Mouse (Mus musculus) stomach, embryonic 14.5 days (tissue): ENCODE data around the gene Iffo2. TPM values are rescaled to one million over a fixed set of nuclear protein-coding genes. Genes with fewer than 3 reads are reported as not detected.

Experiments
- ATAC-seq: fragments of 200-750 bp; cut with Nextera tagmentation; 2 replicates; pipeline ENCODE4 v1.8.0; 2017; ENCODE audit warnings: low read depth, moderate TSS enrichment; ENCODE audit not compliant: insufficient number of reproducible peaks, insufficient read depth, low FRiP score
- H3K27ac ChIP-seq: fragments of 300-500 bp; sonication (generic); 2 replicates; pipeline ENCODE4 v1.5.1; 2014; ENCODE audit warnings: mild to moderate bottlenecking, low read length, moderate library complexity, mixed read lengths
- H3K27me3 ChIP-seq: fragments of 300-500 bp; sonication (generic); 2 replicates; pipeline ENCODE4 v1.6.1; 2014; ENCODE audit warnings: low read length, control low read depth, mixed read lengths; ENCODE audit not compliant: control insufficient read depth, insufficient read depth
- H3K36me3 ChIP-seq: fragments of 300-500 bp; sonication (generic); 2 replicates; pipeline ENCODE4 v1.6.1; 2014; ENCODE audit warnings: mild to moderate bottlenecking, control low read depth, low read length, moderate library complexity, mixed read lengths; ENCODE audit not compliant: control insufficient read depth, insufficient read depth
- H3K4me1 ChIP-seq: fragments of 300-500 bp; sonication (generic); 2 replicates; pipeline ENCODE4 v1.6.1; 2014; ENCODE audit warnings: low read length, control low read depth, mixed read lengths; ENCODE audit not compliant: control insufficient read depth, insufficient read depth
- H3K4me2 ChIP-seq: fragments of 300-500 bp; sonication (generic); replicated peaks from 2 replicates; pipeline ENCODE4 v1.6.1; 2014; ENCODE audit warnings: low read depth, low read length, control low read depth
- H3K4me3 ChIP-seq: fragments of 300-500 bp; sonication (generic); 2 replicates; pipeline ENCODE4 v1.5.1; 2014; ENCODE audit warnings: low read depth, low read length, control low read depth
- H3K9ac ChIP-seq: fragments of 300-500 bp; sonication (generic); replicated peaks from 2 replicates; pipeline ENCODE4 v1.6.1; 2014; ENCODE audit warnings: low read depth, mild to moderate bottlenecking, control low read depth, low read length, moderate library complexity, mixed read lengths
- H3K9me3 ChIP-seq: fragments of 300-500 bp; sonication (generic); 2 replicates; pipeline ENCODE4 v1.6.1; 2016; ENCODE audit warnings: low read depth, low read length, control low read depth; ENCODE audit not compliant: control insufficient read depth
- WGBS: fragments of 180-500 bp; shearing (Covaris S2); extraction: QIAGEN DNeasy Blood & Tissue Kit; methylation state at CpG from one replicate; pipeline ENCODE4 v1.1.7; 2014; 5-methylcytosine and 5-hydroxymethylcytosine counted together
- polyA plus RNA-seq: library from polyadenylated mRNA; unstranded; fragments of >200 nt; fragmentation: Nextera tagmentation; extraction: Ambion mirVana; gene quantifications from 2 replicates; pipeline ENCODE4 v1.2.1, GENCODE M21; 2014

The Iffo2 gene
- polyA plus RNA-seq, 1 experiment from 2014 or later: 6.1 TPM

DNA sequence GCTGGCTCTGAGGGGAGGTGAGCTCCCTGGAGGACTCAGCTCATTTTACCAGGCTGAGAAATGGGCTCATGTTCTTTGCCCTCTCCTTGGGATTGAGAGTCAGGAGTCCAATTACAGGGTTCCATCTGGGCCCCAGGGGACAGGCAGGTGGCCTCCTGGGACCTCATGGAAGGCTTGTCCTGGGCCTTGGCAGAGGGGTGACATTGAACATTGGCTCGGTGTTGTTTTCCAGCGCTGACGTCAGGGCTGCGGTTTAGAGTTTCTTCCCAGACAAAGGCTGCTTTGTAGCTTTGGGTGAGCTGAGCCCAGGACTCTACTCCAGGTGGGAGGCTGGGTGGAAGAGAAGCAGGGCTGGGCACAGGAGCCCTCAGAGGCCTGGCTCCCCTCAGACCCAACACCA, 57.4 kb downstream of the Iffo2 start:
- Histone ChIP-seq H3K36me3 (no peaks in the 10 kb centered on the region), H3K4me1 (peaks cover 23% of the 10 kb centered on the region; the same call in 1 of the 2 replicates), H3K9me3 (no peaks in the 10 kb centered on the region), H3K27ac (no peak overlapping the region), H3K4me2 (no peak overlapping the region), H3K27me3 (no peaks in the 10 kb centered on the region), H3K9ac (no peak overlapping the region), H3K4me3 (no peak overlapping the region)
- ATAC-seq: no peak
- WGBS: 88% methylated on average over 4 of the region's 4 CpGs

DNA sequence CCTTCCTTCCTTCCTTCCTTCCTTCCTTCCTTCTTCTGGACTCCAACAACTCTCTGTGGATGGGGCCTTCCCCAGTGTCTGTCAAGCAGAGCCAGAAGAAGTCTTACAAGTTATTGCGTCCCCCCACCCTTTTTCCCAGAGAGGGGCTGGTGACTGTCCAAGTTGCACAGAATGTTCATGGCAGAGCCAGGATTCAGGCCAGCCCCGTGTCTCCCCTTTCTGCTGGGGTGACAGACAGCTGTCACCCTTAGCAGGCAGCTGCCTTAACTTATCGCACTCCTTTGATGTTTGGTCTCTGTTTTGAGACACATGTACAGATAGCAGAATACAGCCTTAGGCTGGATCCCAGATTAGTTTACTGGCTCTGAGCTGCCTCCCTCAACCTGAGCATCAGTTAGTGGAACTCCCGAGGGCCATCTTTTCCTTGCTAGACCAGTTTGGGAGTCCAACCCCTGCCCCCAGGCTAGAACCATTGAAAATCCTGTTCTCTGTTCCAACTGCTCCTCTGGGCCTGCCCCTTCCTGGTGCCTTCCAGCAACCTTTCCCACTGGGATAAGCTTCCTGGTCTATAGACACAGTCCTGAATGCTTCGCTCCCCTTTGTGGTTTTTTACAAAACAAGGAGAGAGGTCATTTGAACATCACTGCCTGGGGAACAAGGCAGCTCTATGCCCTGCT, 59.1 kb downstream of the Iffo2 start:
- no peak for ATAC-seq
- H3K27ac ChIP-seq: no peak overlapping the region
- H3K36me3 ChIP-seq: no peaks in the 10 kb centered on the region
- H3K9ac ChIP-seq: no peak overlapping the region
- H3K9me3 ChIP-seq: no peaks in the 10 kb centered on the region
- H3K4me3 ChIP-seq: no peak overlapping the region
- no peaks in the 10 kb centered on the region for H3K27me3 ChIP-seq
- 67% methylated on average over 5 of the region's 5 CpGs for WGBS
- peaks cover 23% of the 10 kb centered on the region; the same call in 1 of the 2 replicates for H3K4me1 ChIP-seq
- H3K4me2 ChIP-seq: no peak overlapping the region

DNA sequence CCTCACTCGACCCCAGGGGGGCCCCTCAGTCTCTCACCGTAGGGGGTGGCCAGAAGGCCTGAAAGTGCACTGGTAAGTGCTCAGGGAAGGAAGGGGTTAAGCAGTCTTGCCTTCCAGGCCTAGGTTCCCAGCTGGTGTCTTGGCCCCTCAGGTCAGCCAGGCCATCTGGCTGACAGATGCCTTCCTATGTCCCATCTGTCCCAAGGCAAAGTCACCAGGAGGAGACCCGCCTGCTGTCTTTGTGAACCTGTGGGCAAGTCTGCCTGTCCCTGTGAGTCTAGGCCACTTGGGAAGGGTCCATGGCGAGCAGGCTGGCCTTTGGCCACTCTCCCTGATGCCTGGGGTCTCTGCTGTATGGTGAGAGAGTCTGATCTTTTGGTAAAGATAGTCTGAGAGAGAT, 60.1 kb downstream of the Iffo2 start:
- H3K4me1 ChIP-seq: peaks cover 16% of the 10 kb centered on the region; the same call in 1 of the 2 replicates
- WGBS: 57% methylated on average over 4 of the region's 4 CpGs

DNA sequence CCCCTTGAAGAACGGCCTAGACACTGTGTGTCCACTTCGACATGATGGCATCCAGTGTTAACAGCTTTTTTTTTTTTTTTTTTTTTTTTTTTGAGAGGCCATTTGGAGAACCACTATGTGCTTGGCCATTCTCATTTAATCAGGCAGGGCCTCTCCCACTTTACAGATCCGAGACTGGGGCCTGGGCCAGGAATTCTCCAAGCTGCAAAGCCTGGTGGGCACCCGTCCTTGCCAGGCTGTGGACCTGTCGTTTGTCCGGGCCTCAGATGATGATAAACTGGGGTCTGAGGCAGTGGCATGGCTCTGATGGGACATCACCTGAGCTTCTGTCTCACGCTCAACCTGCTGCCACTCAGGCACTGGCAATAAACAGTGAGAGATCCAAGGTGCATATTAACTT, 62.5 kb downstream of the Iffo2 start:
- H3K9ac ChIP-seq: no peak overlapping the region
- H3K27me3 ChIP-seq: no peaks in the 10 kb centered on the region
- H3K36me3 ChIP-seq: no peaks in the 10 kb centered on the region
- peaks cover 33% of the 10 kb centered on the region for H3K4me1 ChIP-seq
- H3K27ac ChIP-seq: no peak overlapping the region
- no peak overlapping the region for H3K4me2 ChIP-seq
- H3K4me3 ChIP-seq: no peak overlapping the region
- WGBS: 79% methylated on average over 7 of the region's 7 CpGs
- H3K9me3 ChIP-seq: no peaks in the 10 kb centered on the region
- ATAC-seq: no peak

More for the DNA sequence above, 60.1 kb downstream of the Iffo2 start:
- no peak for ATAC-seq
- Histone ChIP-seq H3K27me3 (no peaks in the 10 kb centered on the region), H3K4me2 (no peak overlapping the region), H3K9ac (no peak overlapping the region), H3K9me3 (no peaks in the 10 kb centered on the region), H3K4me3 (no peak overlapping the region), H3K36me3 (no peaks in the 10 kb centered on the region), H3K27ac (no peak overlapping the region)

DNA sequence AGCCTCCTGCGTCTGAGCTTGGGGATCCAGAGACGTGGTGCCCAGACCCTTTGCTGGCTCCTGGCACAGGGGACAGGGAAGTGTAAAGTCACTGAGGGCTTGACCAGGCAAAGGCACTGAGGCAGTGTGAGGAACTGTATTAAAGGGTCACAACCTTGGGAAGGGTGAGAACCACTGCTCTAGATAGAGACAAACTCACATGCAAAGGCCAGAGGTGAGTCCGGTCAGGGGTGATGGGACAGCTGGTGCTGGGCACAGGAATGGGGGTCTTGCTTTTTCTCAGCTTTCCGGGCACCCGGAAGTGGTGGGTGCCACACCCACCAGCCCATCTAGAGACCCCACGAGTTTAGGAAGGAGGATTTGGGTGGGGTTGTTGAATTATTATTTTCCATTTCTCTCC, 63.0 kb downstream of the Iffo2 start:
- no peak overlapping the region for H3K27ac ChIP-seq
- H3K27me3 ChIP-seq: no peaks in the 10 kb centered on the region
- 77% methylated on average over 6 of the region's 6 CpGs for WGBS
- H3K9me3 ChIP-seq: no peaks in the 10 kb centered on the region
- ATAC-seq: no peak
- no peak overlapping the region for H3K4me2 ChIP-seq
- H3K4me3 ChIP-seq: no peak overlapping the region
- no peak overlapping the region for H3K9ac ChIP-seq
- peaks cover 38% of the 10 kb centered on the region for H3K4me1 ChIP-seq
- H3K36me3 ChIP-seq: no peaks in the 10 kb centered on the region

DNA sequence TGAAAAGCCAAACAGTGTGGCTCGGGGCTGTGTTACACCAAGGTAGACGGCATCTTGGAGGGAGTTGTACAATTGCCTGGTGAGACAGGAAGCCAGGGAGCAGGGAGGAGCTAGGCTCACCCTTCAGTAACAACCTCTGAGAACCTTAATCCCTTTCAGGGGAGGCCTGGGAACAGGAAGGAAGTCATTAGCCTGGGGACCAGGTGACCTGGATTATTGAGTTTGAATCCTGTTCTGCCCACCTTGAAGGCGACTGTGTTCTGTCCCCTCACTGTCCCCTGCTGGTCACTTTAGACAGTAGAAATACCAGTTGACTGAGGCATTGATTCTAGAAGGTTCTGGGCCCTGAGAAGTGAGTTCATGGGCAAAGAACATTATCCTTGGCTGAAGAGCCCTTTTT, 63.7 kb downstream of the Iffo2 start:
- no peak overlapping the region for H3K4me2 ChIP-seq
- H3K27me3 ChIP-seq: no peaks in the 10 kb centered on the region
- H3K27ac ChIP-seq: no peak overlapping the region
- peaks cover 44% of the 10 kb centered on the region for H3K4me1 ChIP-seq
- no peaks in the 10 kb centered on the region for H3K9me3 ChIP-seq
- 47% methylated on average over 3 of the region's 3 CpGs for WGBS
- no peak overlapping the region for H3K4me3 ChIP-seq
- H3K36me3 ChIP-seq: no peaks in the 10 kb centered on the region
- H3K9ac ChIP-seq: no peak overlapping the region
- ATAC-seq: no peak

DNA sequence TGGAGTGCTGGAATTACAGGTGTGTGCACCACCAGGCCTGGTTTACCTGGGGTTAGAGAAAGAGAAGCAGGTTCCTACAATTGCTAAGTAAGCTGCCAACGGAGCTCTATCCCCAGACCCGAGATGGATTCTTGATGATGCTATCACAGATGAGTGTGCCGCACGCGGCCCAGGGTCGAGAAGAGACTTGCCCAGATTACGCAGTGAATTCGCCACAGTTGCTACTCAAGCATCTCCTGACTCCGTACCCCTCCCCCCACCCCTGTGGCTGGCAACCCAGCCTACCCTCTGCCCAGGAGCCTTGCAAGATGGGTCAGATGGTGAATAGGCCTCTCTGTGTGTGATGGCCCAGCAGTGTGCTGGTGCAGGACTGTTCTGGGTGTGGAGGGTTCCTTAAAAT, 66.4 kb downstream of the Iffo2 start:
- WGBS: 31% methylated on average over 9 of the region's 9 CpGs
- Histone ChIP-seq H3K27me3 (no peaks in the 10 kb centered on the region), H3K4me2 (no peak overlapping the region), H3K36me3 (no peaks in the 10 kb centered on the region), H3K4me3 (no peak overlapping the region), H3K9ac (no peak overlapping the region), H3K9me3 (no peaks in the 10 kb centered on the region), H3K27ac (no peak overlapping the region), H3K4me1 (peaks cover 58% of the 10 kb centered on the region)
- ATAC-seq: no peak

DNA sequence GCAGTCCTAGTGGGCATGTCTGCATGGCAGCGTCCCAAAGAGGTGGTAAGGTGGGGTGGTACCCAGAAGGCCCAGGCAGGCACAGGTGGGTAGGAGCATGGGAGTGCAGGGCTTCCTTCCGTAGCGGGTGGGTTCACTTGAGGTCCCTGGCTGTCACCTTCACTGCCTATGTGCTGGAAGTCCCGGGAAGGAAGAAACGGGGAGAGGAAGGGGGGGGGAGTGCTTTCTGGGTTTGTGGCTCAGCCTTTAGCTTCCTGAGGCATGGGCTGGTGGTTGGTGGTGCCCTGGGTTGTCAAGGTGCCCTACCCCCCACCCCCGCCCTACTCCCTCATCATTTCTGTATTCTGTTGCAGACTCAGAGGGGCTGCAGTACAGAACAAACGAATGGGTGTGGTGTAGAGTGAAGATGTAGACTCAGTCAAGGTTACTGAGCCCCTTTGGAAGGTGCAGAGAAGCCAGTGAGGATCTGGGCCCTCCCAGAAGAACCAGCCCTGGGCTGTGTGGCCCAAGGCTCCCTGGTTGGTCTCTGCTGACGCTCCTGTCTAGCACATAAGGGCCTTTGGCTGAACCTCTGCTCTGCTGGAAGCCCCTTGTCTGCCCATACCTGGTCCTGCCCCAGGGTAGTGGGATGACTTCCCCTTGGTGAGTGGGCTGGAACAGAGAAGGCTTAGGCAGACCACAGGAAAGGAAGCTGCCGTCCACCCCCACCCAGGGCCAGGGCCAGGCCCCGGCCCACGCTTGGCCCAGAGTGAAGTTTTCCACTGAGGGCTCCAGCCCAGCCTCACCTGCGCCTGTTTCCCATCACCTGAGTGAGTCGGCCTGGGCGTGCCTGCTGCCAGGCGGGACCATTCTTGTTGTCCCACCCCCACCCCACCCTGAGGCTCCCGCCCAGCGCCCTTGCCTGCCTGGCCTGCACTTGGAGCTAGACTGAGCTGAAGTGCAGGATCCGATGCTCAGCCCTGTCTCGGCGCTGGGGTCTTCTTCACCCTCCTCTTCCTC, 67.2 kb downstream of the Iffo2 start:
- Histone ChIP-seq H3K4me2 (peak overlapping the region; percentile 40; the same call in 1 of the 2 replicates), H3K36me3 (no peaks in the 10 kb centered on the region), H3K4me3 (no peak overlapping the region), H3K4me1 (peaks cover 66% of the 10 kb centered on the region), H3K9me3 (no peaks in the 10 kb centered on the region), H3K27me3 (no peaks in the 10 kb centered on the region), H3K27ac (peak overlapping the region; percentile 96), H3K9ac (no peak overlapping the region)
- no peak for ATAC-seq
- WGBS: 36% methylated on average over 20 of the region's 20 CpGs
